Mouse (Mus musculus) olfactory bulb, adult 2 months (tissue): ENCODE measurements at regions not wholly inside any gene's neighbourhood (a gene's known extent, or its start where the extent isn't known, plus 50 kb on each side); places are given as distances from the start of the nearest gene placed in this dataset.

ENCODE experiments used
- CTCF ChIP-seq: fragments of 200-500 bp; IDR thresholded peaks from 2 replicates; pipeline ENCODE4 v1.5.1; 2012; ENCODE audit warnings: low read depth, mild to moderate bottlenecking, low read length, moderate library complexity; ENCODE audit not compliant: insufficient read depth
- POLR2A ChIP-seq: fragments of 200-500 bp; IDR thresholded peaks from 2 replicates; pipeline ENCODE4 v1.6.1; 2012; ENCODE audit warnings: mild to moderate bottlenecking, low read depth, low read length, moderate library complexity; ENCODE audit not compliant: insufficient read depth

GRCm38 (mm10) chr8:103813954-103814591 is 287.4 kb upstream of the Cdh5 start:
- TF ChIP-seq POLR2A: no peak
- TF ChIP-seq CTCF: no peak
